In the genomic region with DNA sequence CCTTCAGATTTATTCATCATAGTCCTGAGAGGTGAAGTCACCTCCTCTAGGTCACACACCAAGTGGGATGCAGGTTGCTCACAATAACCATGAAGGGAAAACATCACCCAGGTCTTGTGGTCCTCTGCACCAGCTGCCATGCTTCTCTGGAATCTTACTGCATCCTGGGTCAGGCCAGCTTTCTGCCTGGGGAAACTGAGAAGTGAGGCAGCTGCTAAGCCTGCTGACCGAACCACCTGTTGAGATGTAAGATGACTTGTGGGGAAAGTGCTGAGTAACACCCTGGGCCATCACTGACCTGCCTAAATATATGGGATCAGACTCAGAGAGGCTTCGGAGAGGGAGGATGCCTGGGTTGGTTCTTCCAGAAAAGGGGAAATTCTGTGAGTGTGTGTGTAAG, we compare ENCODE assay signal across 29 mouse cellular contexts. TPM values are rescaled to one million over a fixed set of nuclear protein-coding genes. Genes with fewer than 3 reads are reported as not detected.
"Had no signal": no experiment of that assay in that cellular context is flagged by ENCODE, and none has a peak within 500 bp of the region (broad histone marks: within the 10 kb centered on the region; RNA-seq: fewer than 3 reads in every experiment).

No protein-coding gene starts in this region.

- ATAC-seq: forebrain, embryonic 13.5 days; forebrain, embryonic 14.5 days; forebrain, embryonic 15.5 days; forebrain, embryonic 16.5 days; forebrain, postnatal 0 days had no signal

- H3K4me2 ChIP-seq: embryonic facial prominence, embryonic 12.5 days; embryonic facial prominence, embryonic 13.5 days; embryonic facial prominence, embryonic 15.5 days; forebrain, embryonic 12.5 days; forebrain, embryonic 13.5 days; forebrain, embryonic 15.5 days had no signal

- H3K27ac ChIP-seq: embryonic facial prominence, embryonic 10.5 days; embryonic facial prominence, embryonic 12.5 days; embryonic facial prominence, embryonic 13.5 days; embryonic facial prominence, embryonic 15.5 days; forebrain, embryonic 10.5 days; forebrain, embryonic 12.5 days; forebrain, embryonic 13.5 days; forebrain, embryonic 15.5 days; heart, adult 2 months; heart, embryonic 10.5 days had no signal

- H3K27me3 ChIP-seq: embryonic facial prominence, embryonic 12.5 days; embryonic facial prominence, embryonic 15.5 days; forebrain, embryonic 15.5 days had no signal

- H3K4me3 ChIP-seq: embryonic facial prominence, embryonic 10.5 days; embryonic facial prominence, embryonic 12.5 days; embryonic facial prominence, embryonic 13.5 days; embryonic facial prominence, embryonic 15.5 days; erythroblast, embryonic 14.5 days; forebrain, embryonic 10.5 days; forebrain, embryonic 12.5 days; forebrain, embryonic 13.5 days; forebrain, embryonic 15.5 days; heart, adult 2 months; heart, embryonic 10.5 days had no signal

- H3K9ac ChIP-seq: embryonic facial prominence, embryonic 12.5 days; embryonic facial prominence, embryonic 13.5 days; embryonic facial prominence, embryonic 15.5 days; forebrain, embryonic 12.5 days; forebrain, embryonic 13.5 days; forebrain, embryonic 15.5 days; forebrain, postnatal 0 days had no signal

- H3K9me3 ChIP-seq: embryonic facial prominence, embryonic 10.5 days; embryonic facial prominence, embryonic 12.5 days; embryonic facial prominence, embryonic 13.5 days; embryonic facial prominence, embryonic 15.5 days; forebrain, embryonic 10.5 days; forebrain, embryonic 12.5 days; forebrain, embryonic 13.5 days; forebrain, embryonic 15.5 days; heart, embryonic 10.5 days had no signal

- DNase-seq: cerebellum, adult 8-10 months; cerebellum, adult 9-10 months; cerebellum, adult 9-11 months; cerebellum, postnatal 10 days; cerebellum, postnatal 14 days; cerebellum, postnatal 25 days; cerebellum, postnatal 36 days; embryo, embryonic 11 days; forebrain, postnatal 0 days; gastrocnemius, postnatal 10 days; gastrocnemius, postnatal 14 days; gastrocnemius, postnatal 25 days; gastrocnemius, postnatal 36 days; heart, adult 18-20 months; heart, adult 2 months had no signal

- H3K36me3 ChIP-seq: embryonic facial prominence, embryonic 10.5 days; embryonic facial prominence, embryonic 12.5 days; embryonic facial prominence, embryonic 13.5 days; embryonic facial prominence, embryonic 15.5 days; forebrain, embryonic 10.5 days; forebrain, embryonic 12.5 days; forebrain, embryonic 15.5 days; heart, embryonic 10.5 days had no signal

RNA-seq across cellular contexts. Expression of gene Hspb8, which starts 4.0 kb away (rescaled TPM):
- total RNA-seq: common myeloid progenitor, adult 5-6 weeks; granulocyte monocyte progenitor cell, adult 5-6 weeks had no signal
- polyA plus RNA-seq: erythroblast, embryonic 14.5 days had no signal
